Mouse (Mus musculus): ENCODE measurements at regions not wholly inside any gene's neighbourhood (a gene's known extent, or its start where the extent isn't known, plus 50 kb on each side); places are given as distances from the start of the nearest gene placed in this dataset.

DNA sequence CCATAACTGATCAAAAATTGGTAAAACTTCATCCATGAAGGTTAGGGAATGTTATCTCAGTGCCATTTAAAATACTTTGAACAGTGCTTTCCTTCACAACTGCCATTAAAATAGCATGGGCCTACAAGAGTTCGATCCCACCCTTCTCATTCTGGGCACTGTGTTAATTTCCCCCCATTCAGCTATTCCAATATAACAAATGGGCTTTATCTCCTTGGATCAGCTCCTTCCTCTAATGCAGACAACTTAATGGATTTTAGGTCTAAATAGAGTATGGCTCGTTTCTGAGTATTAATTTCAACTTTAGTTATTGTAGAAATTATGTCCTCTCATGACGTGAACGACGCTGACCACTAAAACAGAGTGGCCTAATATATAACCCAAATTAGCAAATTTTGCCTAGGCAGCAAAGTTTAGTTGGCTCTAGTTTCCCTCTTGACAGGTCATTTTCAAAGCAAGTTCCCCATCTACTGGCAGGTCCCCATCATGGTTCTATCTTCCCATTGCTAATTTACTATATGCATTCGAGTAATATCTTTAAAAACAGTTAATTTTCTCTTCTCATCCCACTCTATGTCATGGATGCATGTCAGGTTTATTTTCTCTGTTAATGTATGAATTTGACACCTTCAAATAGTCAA, 544.1 kb downstream of the Arl4a start:
- DNase-seq: no peak

DNA sequence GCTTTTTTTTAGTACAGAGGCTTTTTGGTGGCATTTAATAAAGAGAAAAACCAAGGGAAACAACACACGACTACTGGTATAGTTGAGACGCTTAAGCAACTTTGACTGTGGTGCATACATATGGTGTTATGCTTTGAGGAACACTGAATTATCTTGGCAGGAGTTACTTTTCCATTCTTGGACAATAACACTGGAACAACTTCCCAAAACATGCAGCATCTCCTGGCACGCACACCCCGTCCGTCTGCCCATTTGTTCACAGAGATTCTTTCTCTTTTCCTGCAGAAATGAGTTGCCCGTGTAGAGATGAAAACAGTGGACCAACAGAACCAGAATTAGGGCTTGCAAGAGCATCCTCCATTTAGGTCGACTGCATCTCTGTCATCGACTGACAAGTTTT, 544.7 kb downstream of the Arl4a start:
- DNase-seq: no peak
- intact Hi-C loops (cut with DNase I): loop anchor here (5.0 kb wide), 1 partner anchor 446 kb away; no protein-coding TSS in a partner anchor

More for the DNA sequence above, 544.1 kb downstream of the Arl4a start:
- intact Hi-C loops (cut with DNase I): loop anchor here (2.0 to 5.0 kb wide), 2 partner anchors 446 to 1353 kb away; no protein-coding TSS in a partner anchor

DNA sequence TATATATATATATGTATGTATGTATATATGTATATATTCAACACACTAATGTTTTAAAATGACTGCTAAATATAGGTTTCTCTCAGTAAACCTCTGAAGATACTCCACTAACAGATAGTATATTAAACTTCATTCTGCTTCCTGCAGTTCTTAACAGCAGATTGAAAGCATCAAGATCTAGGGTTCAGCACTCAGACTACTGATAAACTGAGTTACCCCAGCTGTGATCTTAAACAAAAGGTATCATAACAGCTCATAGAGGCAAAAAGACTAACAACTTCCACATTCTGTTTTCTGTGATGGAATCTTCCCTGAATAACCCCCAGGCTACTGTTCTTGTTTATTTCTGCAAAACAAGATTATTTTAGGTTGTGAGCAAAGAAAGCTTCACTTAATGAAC, 564.8 kb downstream of the Arl4a start:
- intact Hi-C loops (cut with DNase I): no loop called here
- no peak for DNase-seq
